Mouse (Mus musculus) layer of hippocampus, adult 2 months (tissue): Measurements from ENCODE around the gene Ptpru. TPM values are rescaled to one million over a fixed set of nuclear protein-coding genes. Genes with fewer than 3 reads are reported as not detected.
A peak's percentile ranks its signal among the peaks of the same experiment; 100 is the strongest.

Experiments
- DNase-seq, 2 experiments: peaks; one replicate each; pipeline ENCODE4 v3.0.0; 2022; ENCODE audit warnings: low spot score in 2 of 2
- H3K27ac ChIP-seq: fragments of 200-600 bp; 2 replicates; pipeline ENCODE4 v1.8.1; 2022
- H3K4me3 ChIP-seq: fragments of 200-600 bp; 2 replicates; pipeline ENCODE4 v1.8.1; 2022; ENCODE audit warnings: mild to moderate bottlenecking
- CTCF ChIP-seq: fragments of 200-600 bp; conservative IDR thresholded peaks from 2 replicates; pipeline ENCODE4 v1.8.1; 2022; ENCODE audit warnings: antibody characterized with exemption, mild to moderate bottlenecking, moderate library complexity
- long read RNA-seq, 2 experiments: library from polyadenylated mRNA; stranded (forward); transcript quantifications; one replicate each; pipeline ENCODE4 v2.0.0; 2021; ENCODE audit warnings: borderline mapping rate in 2 of 2
- total RNA-seq, 2 experiments: library from RNA; stranded (reverse); gene quantifications; 2 replicates each; pipeline ENCODE4 v1.2.3; 2021

Gene Ptpru
- 100 to 1,000 TPM; 101 to 108 TPM for total RNA-seq
- long read RNA-seq, experiment 1, full-length matches to known transcripts = 1 of 34 reads
- long read RNA-seq, experiment 1, partial matches to known transcripts = 22 of 34 reads
- long read RNA-seq, experiment 1, other reads (novel, unspliced or antisense) = 11 of 34 reads
- long read RNA-seq, experiment 2, full-length matches to known transcripts = 5 of 59 reads
- long read RNA-seq, experiment 2, partial matches to known transcripts = 31 of 59 reads
- long read RNA-seq, experiment 2, other reads (novel, unspliced or antisense) = 23 of 59 reads

DNA sequence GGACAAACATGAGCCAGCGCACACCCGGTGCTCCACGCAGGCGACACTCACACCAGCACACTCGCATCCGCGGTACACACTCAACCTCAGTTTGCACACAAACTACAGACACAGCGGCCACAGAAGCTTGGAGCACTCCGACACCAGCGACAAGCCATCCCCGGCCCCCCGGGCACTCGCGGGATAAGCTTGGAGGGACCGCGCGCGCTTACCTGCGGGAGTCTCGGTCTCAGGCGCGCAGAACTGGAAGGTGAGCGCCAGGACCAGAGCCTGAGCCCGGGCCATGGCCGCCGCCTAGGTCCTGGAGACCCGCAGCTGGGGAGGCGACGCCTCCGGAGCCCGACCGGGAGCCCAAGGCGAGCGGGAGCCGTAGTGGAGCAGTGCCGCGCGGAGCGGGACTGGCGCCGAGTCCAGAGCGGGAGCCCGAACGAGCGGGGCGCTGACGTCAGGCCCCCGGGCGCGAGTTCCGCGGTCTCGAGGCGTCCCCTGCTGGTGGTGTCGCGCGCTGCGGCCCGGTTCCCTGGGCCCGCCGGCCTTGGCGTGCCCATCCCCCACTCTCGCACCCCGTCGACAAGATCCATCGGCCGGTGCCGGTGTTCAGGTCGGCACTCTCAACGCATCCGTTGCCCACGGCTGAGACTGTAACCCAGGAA lies at the start of gene Ptpru:
TSS of gene Ptpru (minus strand) at position 417 of the 653 bp plus-strand sequence.
- H3K4me3 ChIP-seq = peak within 1 kb of the TSS; percentile 82
- peak; percentile 81 to 96 for DNase-seq
- TF ChIP-seq CTCF = peak; percentile 100
- H3K27ac ChIP-seq = peak within 1 kb of the TSS; percentile 81

- no peak for DNase-seq
- Histone ChIP-seq H3K4me3 (no peak overlapping the region), H3K27ac (peak overlapping the region; percentile 72; the same call in 1 of the 2 replicates)
- TF ChIP-seq CTCF = no peak
Observed at GRCm38 (mm10) chr4:131885376-131885775, 47.3 kb upstream of the Ptpru start.

GRCm38 (mm10) chr4:131883571-131883970 lies 45.5 kb upstream of the Ptpru start:
- DNase-seq = no peak
- H3K4me3 ChIP-seq = no peak overlapping the region
- TF ChIP-seq CTCF = no peak
- H3K27ac ChIP-seq = peak overlapping the region; percentile 72

DNA sequence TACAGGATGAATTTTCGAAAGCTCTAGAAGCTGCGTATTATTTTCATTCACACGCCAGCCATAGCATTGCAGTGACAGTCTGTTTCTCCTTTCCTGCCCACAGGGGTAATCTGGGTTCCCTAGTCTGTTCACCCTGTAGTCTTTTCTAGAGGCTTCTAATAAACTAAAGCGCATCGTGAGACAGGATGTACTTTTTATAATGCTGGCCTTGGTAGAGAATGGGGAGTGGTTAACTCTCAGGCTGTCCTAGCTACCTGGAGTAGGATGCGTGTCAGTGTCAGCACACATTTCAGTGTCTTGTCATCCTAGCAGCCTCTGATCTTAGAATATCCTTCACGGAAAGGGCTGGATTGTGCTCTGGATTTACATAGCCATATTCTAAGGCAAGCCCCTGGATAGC lies 43.2 kb upstream of the Ptpru start:
- H3K4me3 ChIP-seq = no peak overlapping the region

DNA sequence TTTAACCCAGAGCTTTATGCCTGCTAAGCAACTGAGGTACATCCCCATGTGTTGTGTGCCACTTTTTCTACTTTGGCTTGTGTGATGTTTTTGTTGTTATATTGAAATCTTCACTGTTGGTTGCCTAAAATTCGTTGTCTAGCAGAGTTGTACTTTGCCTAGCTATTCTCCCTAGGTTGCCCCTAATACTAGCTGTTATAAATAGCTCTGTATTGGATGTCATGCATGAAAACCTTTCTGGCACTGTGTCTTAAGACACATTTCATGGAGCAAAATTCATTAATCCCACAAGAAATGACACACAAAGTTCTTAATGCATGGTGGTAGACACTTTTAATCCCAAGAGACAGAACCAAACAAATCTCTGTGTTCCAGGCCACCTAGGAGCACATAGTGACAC lies 41.6 kb upstream of the Ptpru start:
- H3K4me3 ChIP-seq = no peak overlapping the region
- TF ChIP-seq CTCF = no peak
- no peak overlapping the region for H3K27ac ChIP-seq
- no peak for DNase-seq

More for the DNA sequence above, 43.2 kb upstream of the Ptpru start:
- TF ChIP-seq CTCF = no peak
- no peak for DNase-seq
- H3K27ac ChIP-seq = peak overlapping the region; percentile 3; the same call in 1 of the 2 replicates

DNA sequence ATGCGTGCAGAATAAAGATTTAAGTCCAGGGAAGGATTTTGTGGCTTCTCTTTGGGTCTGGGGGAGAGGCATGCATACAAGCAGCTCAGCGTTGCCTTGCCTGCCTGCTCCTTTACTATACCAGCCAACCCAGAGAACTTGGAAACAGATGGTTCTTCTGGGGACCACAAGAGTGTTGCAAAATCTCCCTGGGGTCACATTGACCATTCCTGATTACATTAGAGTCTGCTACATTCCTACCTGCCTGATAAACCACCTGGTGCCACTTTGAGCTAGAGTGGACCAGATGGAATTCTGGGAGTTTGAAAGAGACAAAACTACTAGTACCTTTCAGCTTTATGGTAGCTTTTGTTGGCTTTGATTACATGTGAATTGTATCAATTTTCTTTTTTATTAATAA lies 38.7 kb upstream of the Ptpru start:
- no peak overlapping the region for H3K4me3 ChIP-seq
- no peak for DNase-seq
- TF ChIP-seq CTCF = no peak
- no peak overlapping the region for H3K27ac ChIP-seq

DNA sequence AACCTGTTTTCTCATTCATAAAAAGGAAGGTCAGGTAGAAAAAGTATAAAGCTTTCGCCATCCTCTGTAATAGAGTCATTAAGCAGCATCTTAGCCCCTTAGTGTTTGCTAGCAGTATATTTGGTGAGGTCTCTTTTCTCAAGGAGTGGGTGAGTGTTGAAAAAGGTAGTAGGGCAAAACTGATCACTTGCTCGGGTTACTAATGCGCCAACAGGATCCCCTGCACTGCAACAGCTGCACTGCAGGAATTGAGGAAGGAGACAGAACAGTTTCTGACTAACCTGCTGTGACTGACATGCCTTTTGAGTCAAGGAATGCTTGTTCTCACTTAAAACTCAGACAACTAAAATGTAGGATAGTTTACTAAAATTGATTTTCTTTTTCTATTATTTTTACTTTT lies 37.2 kb upstream of the Ptpru start:
- DNase-seq = no peak
- no peak for TF ChIP-seq CTCF
- no peak overlapping the region for H3K27ac ChIP-seq
- H3K4me3 ChIP-seq = peak overlapping the region; percentile 95; the same call in 1 of the 2 replicates

- H3K4me3 ChIP-seq = peak overlapping the region; percentile 95
- no peak for TF ChIP-seq CTCF
- DNase-seq = no peak
- peak overlapping the region; percentile 100 for H3K27ac ChIP-seq
Observed at GRCm38 (mm10) chr4:131874567-131874966, 36.5 kb upstream of the Ptpru start.

- DNase-seq = no peak
- TF ChIP-seq CTCF = no peak
- Histone ChIP-seq H3K4me3 (peak overlapping the region; percentile 95), H3K27ac (peak overlapping the region; percentile 100)
Observed at GRCm38 (mm10) chr4:131874169-131874536, 36.1 kb upstream of the Ptpru start.

- Histone ChIP-seq H3K4me3 (peak within 1 kb of the TSS; percentile 95), H3K27ac (peak within 1 kb of the TSS; percentile 100)
- TF ChIP-seq CTCF = no peak
- peak; percentile 91 to 93 for DNase-seq
Observed at GRCm38 (mm10) chr4:131873293-131874168, 35.4 kb upstream of the Ptpru start, which contains the start of gene Srsf4. Gene Srsf4, plus strand, starts transcription at chr4:131873617.

DNA sequence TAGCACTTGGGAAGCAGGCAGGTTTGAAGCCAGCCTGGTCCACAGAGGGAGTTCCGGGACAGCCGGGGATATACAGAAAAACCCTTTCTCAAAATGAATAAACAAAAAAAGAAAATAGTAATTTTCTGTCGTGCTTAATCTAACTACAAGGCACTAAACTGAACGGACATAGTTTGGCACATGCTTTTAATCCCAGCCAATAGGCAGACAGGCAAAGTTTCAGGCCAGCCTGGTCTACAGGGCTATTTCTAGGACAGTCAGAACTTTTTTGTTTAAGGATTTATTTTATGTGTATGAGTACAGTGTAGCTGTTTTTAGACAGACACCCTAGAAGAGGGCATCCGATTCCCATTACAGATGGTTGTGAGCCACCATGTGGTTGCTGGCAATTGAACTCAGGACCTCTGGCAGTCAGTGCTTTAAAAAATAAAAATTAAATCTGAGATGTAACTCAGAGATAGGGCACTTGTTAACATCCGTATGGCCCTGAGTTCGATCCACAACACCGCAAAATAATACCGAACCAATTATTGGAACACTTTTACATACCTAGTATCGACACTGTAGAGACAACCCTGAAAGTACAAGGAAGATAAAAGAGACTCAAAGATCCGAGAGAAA lies 34.7 kb upstream of the Ptpru start:
- H3K27ac ChIP-seq = peak overlapping the region; percentile 89
- TF ChIP-seq CTCF = no peak
- peak overlapping the region; percentile 95 for H3K4me3 ChIP-seq
- no peak for DNase-seq

- H3K4me3 ChIP-seq = no peak overlapping the region
- no peak for TF ChIP-seq CTCF
- no peak overlapping the region for H3K27ac ChIP-seq
- DNase-seq = no peak
Observed at GRCm38 (mm10) chr4:131861341-131861739, 23.3 kb upstream of the Ptpru start.
